Mouse (Mus musculus) layer of hippocampus, adult 2 months (tissue): ENCODE measurements around the gene Megf8. TPM values are rescaled to one million over a fixed set of nuclear protein-coding genes. Genes with fewer than 3 reads are reported as not detected.

Experiments used
- DNase-seq, 2 experiments: peaks; one replicate each; pipeline ENCODE4 v3.0.0; 2022; ENCODE audit warnings: low spot score in 2 of 2
- H3K27ac ChIP-seq: fragments of 200-600 bp; 2 replicates; pipeline ENCODE4 v1.8.1; 2022
- H3K4me3 ChIP-seq: fragments of 200-600 bp; 2 replicates; pipeline ENCODE4 v1.8.1; 2022; ENCODE audit warnings: mild to moderate bottlenecking
- CTCF ChIP-seq: fragments of 200-600 bp; conservative IDR thresholded peaks from 2 replicates; pipeline ENCODE4 v1.8.1; 2022; ENCODE audit warnings: antibody characterized with exemption, mild to moderate bottlenecking, moderate library complexity
- total RNA-seq, 2 experiments: library from RNA; stranded (reverse); gene quantifications; 2 replicates each; pipeline ENCODE4 v1.2.3; 2021

The Megf8 gene
- total RNA-seq, 2 experiments from 2014 or later: 96.9 to 100 TPM

GRCm38 (mm10) chr7:25294495-25294894 is 22.5 kb upstream of the Megf8 start:
- no peak for TF ChIP-seq CTCF
- Histone ChIP-seq H3K4me3 (no peak overlapping the region), H3K27ac (no peak overlapping the region)
- DNase-seq: no peak

GRCm38 (mm10) chr7:25294960-25295722 is 21.8 kb upstream of the Megf8 start:
- no peak for DNase-seq
- no peak overlapping the region for H3K4me3 ChIP-seq
- H3K27ac ChIP-seq: no peak overlapping the region
- no peak for TF ChIP-seq CTCF

- DNase-seq: no peak
- Histone ChIP-seq H3K27ac (peak overlapping the region; percentile 72), H3K4me3 (peak overlapping the region; percentile 83)
- no peak for TF ChIP-seq CTCF
Observed at GRCm38 (mm10) chr7:25296945-25297453, 20.0 kb upstream of the Megf8 start.

- peak; percentile 57 for TF ChIP-seq CTCF
- DNase-seq: peak; percentile 72 to 84
- Histone ChIP-seq H3K27ac (peak within 1 kb of the TSS; percentile 72), H3K4me3 (peak within 1 kb of the TSS; percentile 83)
Observed at GRCm38 (mm10) chr7:25297454-25298325, 19.3 kb upstream of the Megf8 start, which contains the start of gene Pafah1b3. Gene Pafah1b3 (minus strand): TSS chr7:25297986.

- TF ChIP-seq CTCF: no peak
- H3K4me3 ChIP-seq: no peak within 1 kb of the TSS
- DNase-seq: no peak
- H3K27ac ChIP-seq: no peak within 1 kb of the TSS
Observed at GRCm38 (mm10) chr7:25301063-25301462, 15.9 kb upstream of the Megf8 start, which contains the start of gene Prr19. Gene Prr19 (plus strand): TSS chr7:25301411.

GRCm38 (mm10) chr7:25303003-25303684 is 13.8 kb upstream of the Megf8 start:
- no peak for DNase-seq
- Histone ChIP-seq H3K27ac (no peak overlapping the region), H3K4me3 (no peak overlapping the region)
- TF ChIP-seq CTCF: no peak

GRCm38 (mm10) chr7:25303685-25304006 is 13.3 kb upstream of the Megf8 start:
- DNase-seq: no peak
- Histone ChIP-seq H3K4me3 (no peak overlapping the region), H3K27ac (no peak overlapping the region)
- TF ChIP-seq CTCF: no peak

- no peak for TF ChIP-seq CTCF
- DNase-seq: no peak
- H3K4me3 ChIP-seq: peak overlapping the region; percentile 67
- peak overlapping the region; percentile 72 for H3K27ac ChIP-seq
Observed at GRCm38 (mm10) chr7:25305481-25305880, 11.5 kb upstream of the Megf8 start.

GRCm38 (mm10) chr7:25305956-25306613 is 10.9 kb upstream of the Megf8 start, which contains the start of gene Tmem145:
Gene Tmem145 (plus strand): TSS chr7:25306106.
- TF ChIP-seq CTCF: peak; percentile 17; the same call in 1 of the 2 replicates
- peak within 1 kb of the TSS; percentile 67 for H3K4me3 ChIP-seq
- peak within 1 kb of the TSS; percentile 72 for H3K27ac ChIP-seq
- DNase-seq: no peak

GRCm38 (mm10) chr7:25306614-25306996 is 10.4 kb upstream of the Megf8 start:
- no peak for TF ChIP-seq CTCF
- Histone ChIP-seq H3K4me3 (peak overlapping the region; percentile 67), H3K27ac (no peak overlapping the region)
- DNase-seq: no peak

- no peak for DNase-seq
- H3K27ac ChIP-seq: no peak overlapping the region
- H3K4me3 ChIP-seq: no peak overlapping the region
- no peak for TF ChIP-seq CTCF
Observed at GRCm38 (mm10) chr7:25308702-25309318, 8.2 kb upstream of the Megf8 start.

- no peak overlapping the region for H3K4me3 ChIP-seq
- no peak overlapping the region for H3K27ac ChIP-seq
- TF ChIP-seq CTCF: no peak
- no peak for DNase-seq
Observed at GRCm38 (mm10) chr7:25309425-25309824, 7.5 kb upstream of the Megf8 start.
